Mouse (Mus musculus): Measurements from ENCODE around the gene Pfkfb4. TPM values are rescaled to one million over a fixed set of nuclear protein-coding genes. Genes with fewer than 3 reads are reported as not detected.

Pfkfb4 gene
- 14.4 and 14.6 TPM in 2 replicates for polyA plus RNA-seq (2014; fragmentation: Nextera tagmentation; extraction: Ambion mirVana)

GRCm38 (mm10) chr9:108991428-108992084, at the start of gene Pfkfb4:
Gene Pfkfb4, plus strand, starts transcription at chr9:108991778.
- Histone ChIP-seq H3K4me1 (ENCODE audit: control insufficient read depth, insufficient read depth, low read length) (peaks cover 5% of the 10 kb centered on the region), H3K27ac (ENCODE audit: low read depth, low read length) (peak within 1 kb of the TSS; percentile 70), H3K27me3 (ENCODE audit: control insufficient read depth, insufficient read depth, low read length) (no peaks in the 10 kb centered on the region), H3K9me3 (ENCODE audit: control insufficient read depth, low read length) (no peaks in the 10 kb centered on the region), H3K4me3 (ENCODE audit: low read depth, low read length) (peak within 1 kb of the TSS; percentile 52), H3K4me2 (ENCODE audit: low read depth) (peak within 1 kb of the TSS; percentile 80), H3K36me3 (ENCODE audit: control insufficient read depth, insufficient read depth, low read length) (no peaks in the 10 kb centered on the region; the same call in 1 of the 2 replicates), H3K9ac (ENCODE audit: low read length) (peak within 1 kb of the TSS; percentile 72)
- WGBS, result 2% methylated on average over 31 of the region's 31 CpGs
- peak; percentile 93 for ATAC-seq (ENCODE audit: insufficient read depth, low FRiP score, low TSS enrichment)
- DNase-seq (ENCODE audit: low spot score), result peak; percentile 92

GRCm38 (mm10) chr9:108945111-108945510, 46.5 kb upstream of the Pfkfb4 start:
- Histone ChIP-seq H3K27me3 (ENCODE audit: control insufficient read depth, insufficient read depth, low read length) (no peaks in the 10 kb centered on the region), H3K4me2 (ENCODE audit: low read depth) (no peak overlapping the region), H3K4me1 (ENCODE audit: control insufficient read depth, insufficient read depth, low read length) (no peaks in the 10 kb centered on the region), H3K36me3 (ENCODE audit: control insufficient read depth, insufficient read depth, low read length) (peaks cover 23% of the 10 kb centered on the region), H3K9ac (ENCODE audit: low read length) (no peak overlapping the region), H3K4me3 (ENCODE audit: low read depth, low read length) (no peak overlapping the region), H3K9me3 (ENCODE audit: control insufficient read depth, low read length) (no peaks in the 10 kb centered on the region), H3K27ac (ENCODE audit: low read depth, low read length) (no peak overlapping the region)
- DNase-seq (ENCODE audit: low spot score) (no peak), ATAC-seq (ENCODE audit: insufficient read depth, low FRiP score, low TSS enrichment) (no peak)
- 89% methylated on average over 9 of the region's 9 CpGs for WGBS

- ATAC-seq (ENCODE audit: insufficient read depth, low FRiP score, low TSS enrichment), result no peak
- Histone ChIP-seq H3K4me3 (ENCODE audit: low read depth, low read length) (no peak overlapping the region), H3K4me1 (ENCODE audit: control insufficient read depth, insufficient read depth, low read length) (no peaks in the 10 kb centered on the region), H3K9ac (ENCODE audit: low read length) (no peak overlapping the region), H3K4me2 (ENCODE audit: low read depth) (no peak overlapping the region), H3K9me3 (ENCODE audit: control insufficient read depth, low read length) (no peaks in the 10 kb centered on the region), H3K27ac (ENCODE audit: low read depth, low read length) (no peak overlapping the region), H3K36me3 (ENCODE audit: control insufficient read depth, insufficient read depth, low read length) (peaks cover 26% of the 10 kb centered on the region), H3K27me3 (ENCODE audit: control insufficient read depth, insufficient read depth, low read length) (no peaks in the 10 kb centered on the region)
- DNase-seq (ENCODE audit: low spot score), result no peak
- 90% methylated on average over 5 of the region's 5 CpGs for WGBS
These were observed 46.0 kb upstream of the Pfkfb4 start for GRCm38 (mm10) chr9:108945608-108946007.

- no peak overlapping the region for H3K4me2 ChIP-seq (ENCODE audit: low read depth)
- no peaks in the 10 kb centered on the region for H3K4me1 ChIP-seq (ENCODE audit: control insufficient read depth, insufficient read depth, low read length)
- no peak overlapping the region; the same call in 1 of the 2 replicates for H3K9ac ChIP-seq (ENCODE audit: low read length)
- H3K36me3 ChIP-seq (ENCODE audit: control insufficient read depth, insufficient read depth, low read length), result peaks cover 20% of the 10 kb centered on the region
- peaks cover 7% of the 10 kb centered on the region; the same call in 1 of the 2 replicates for H3K27me3 ChIP-seq (ENCODE audit: control insufficient read depth, insufficient read depth, low read length)
- no peak overlapping the region for H3K27ac ChIP-seq (ENCODE audit: low read depth, low read length)
- no peaks in the 10 kb centered on the region for H3K9me3 ChIP-seq (ENCODE audit: control insufficient read depth, low read length)
- 78% methylated on average over 13 of the region's 13 CpGs for WGBS
- no peak overlapping the region for H3K4me3 ChIP-seq (ENCODE audit: low read depth, low read length)
- DNase-seq (ENCODE audit: low spot score), result no peak
- ATAC-seq (ENCODE audit: insufficient read depth, low FRiP score, low TSS enrichment), result no peak
These were observed 42.2 kb upstream of the Pfkfb4 start for GRCm38 (mm10) chr9:108949231-108949966.

- peaks cover 15% of the 10 kb centered on the region for H3K36me3 ChIP-seq (ENCODE audit: control insufficient read depth, insufficient read depth, low read length)
- no peak overlapping the region for H3K4me2 ChIP-seq (ENCODE audit: low read depth)
- peaks cover 7% of the 10 kb centered on the region; the same call in 1 of the 2 replicates for H3K27me3 ChIP-seq (ENCODE audit: control insufficient read depth, insufficient read depth, low read length)
- no peaks in the 10 kb centered on the region for H3K9me3 ChIP-seq (ENCODE audit: control insufficient read depth, low read length)
- 86% methylated on average over 9 of the region's 9 CpGs for WGBS
- H3K4me3 ChIP-seq (ENCODE audit: low read depth, low read length), result no peak overlapping the region
- no peak overlapping the region for H3K27ac ChIP-seq (ENCODE audit: low read depth, low read length)
- no peak for DNase-seq (ENCODE audit: low spot score)
- H3K9ac ChIP-seq (ENCODE audit: low read length), result no peak overlapping the region
- no peak for ATAC-seq (ENCODE audit: insufficient read depth, low FRiP score, low TSS enrichment)
- no peaks in the 10 kb centered on the region for H3K4me1 ChIP-seq (ENCODE audit: control insufficient read depth, insufficient read depth, low read length)
These were observed 41.4 kb upstream of the Pfkfb4 start for GRCm38 (mm10) chr9:108949967-108950728.

GRCm38 (mm10) chr9:108953081-108953636, 38.4 kb upstream of the Pfkfb4 start, which contains the start of gene Col7a1:
Gene Col7a1, plus strand, starts transcription at chr9:108953586.
- H3K36me3 ChIP-seq (ENCODE audit: control insufficient read depth, insufficient read depth, low read length), result peaks cover 5% of the 10 kb centered on the region
- ATAC-seq (ENCODE audit: insufficient read depth, low FRiP score, low TSS enrichment) (no peak), DNase-seq (ENCODE audit: low spot score) (no peak)
- 13% methylated on average over 15 of the region's 15 CpGs for WGBS
- H3K9me3 ChIP-seq (ENCODE audit: control insufficient read depth, low read length), result no peaks in the 10 kb centered on the region
- no peak within 1 kb of the TSS for H3K27ac ChIP-seq (ENCODE audit: low read depth, low read length)
- 0 out of 2 replicates have a peak within 1 kb of the TSS, but pooled peaks have one; percentile 19 for H3K4me2 ChIP-seq (ENCODE audit: low read depth)
- no peak within 1 kb of the TSS for H3K4me3 ChIP-seq (ENCODE audit: low read depth, low read length)
- H3K4me1 ChIP-seq (ENCODE audit: control insufficient read depth, insufficient read depth, low read length), result no peaks in the 10 kb centered on the region
- H3K27me3 ChIP-seq (ENCODE audit: control insufficient read depth, insufficient read depth, low read length), result peaks cover 7% of the 10 kb centered on the region; the same call in 1 of the 2 replicates
- H3K9ac ChIP-seq (ENCODE audit: low read length), result no peak within 1 kb of the TSS; the same call in 1 of the 2 replicates

GRCm38 (mm10) chr9:108955241-108955640, 36.3 kb upstream of the Pfkfb4 start:
- Histone ChIP-seq H3K4me3 (ENCODE audit: low read depth, low read length) (no peak overlapping the region), H3K4me1 (ENCODE audit: control insufficient read depth, insufficient read depth, low read length) (no peaks in the 10 kb centered on the region), H3K27ac (ENCODE audit: low read depth, low read length) (no peak overlapping the region), H3K4me2 (ENCODE audit: low read depth) (no peak overlapping the region), H3K9me3 (ENCODE audit: control insufficient read depth, low read length) (no peaks in the 10 kb centered on the region), H3K27me3 (ENCODE audit: control insufficient read depth, insufficient read depth, low read length) (peaks cover 7% of the 10 kb centered on the region; the same call in 1 of the 2 replicates), H3K9ac (ENCODE audit: low read length) (no peak overlapping the region), H3K36me3 (ENCODE audit: control insufficient read depth, insufficient read depth, low read length) (peaks cover 1% of the 10 kb centered on the region; the same call in 1 of the 2 replicates)
- ATAC-seq (ENCODE audit: insufficient read depth, low FRiP score, low TSS enrichment), result no peak
- WGBS, result 84% methylated on average over 11 of the region's 11 CpGs
- DNase-seq (ENCODE audit: low spot score), result no peak

- Histone ChIP-seq H3K4me2 (ENCODE audit: low read depth) (no peak overlapping the region), H3K4me3 (ENCODE audit: low read depth, low read length) (no peak overlapping the region), H3K36me3 (ENCODE audit: control insufficient read depth, insufficient read depth, low read length) (no peaks in the 10 kb centered on the region), H3K27me3 (ENCODE audit: control insufficient read depth, insufficient read depth, low read length) (peaks cover 7% of the 10 kb centered on the region; the same call in 1 of the 2 replicates), H3K9ac (ENCODE audit: low read length) (no peak overlapping the region), H3K27ac (ENCODE audit: low read depth, low read length) (no peak overlapping the region), H3K9me3 (ENCODE audit: control insufficient read depth, low read length) (no peaks in the 10 kb centered on the region), H3K4me1 (ENCODE audit: control insufficient read depth, insufficient read depth, low read length) (no peaks in the 10 kb centered on the region)
- no peak for ATAC-seq (ENCODE audit: insufficient read depth, low FRiP score, low TSS enrichment)
- WGBS, result 86% methylated on average over 11 of the region's 11 CpGs
- no peak for DNase-seq (ENCODE audit: low spot score)
These were observed 35.7 kb upstream of the Pfkfb4 start for GRCm38 (mm10) chr9:108955846-108956245.

All from neural tube, embryonic 11.5 days (tissue).